Mouse (Mus musculus): Measurements from ENCODE around the gene Gdpd1. TPM values are rescaled to one million over a fixed set of nuclear protein-coding genes. Genes with fewer than 3 reads are reported as not detected.

The Gdpd1 gene
- total and polyA plus RNA-seq, 2 experiments from 2014 or later = 59.9 to 157 TPM

GRCm38 (mm10) chr11:87087142-87087541 is 13.3 kb upstream of the Gdpd1 start:
- peaks cover 21% of the 10 kb centered on the region; the same call in 1 of the 2 replicates for H3K36me3 ChIP-seq (ENCODE audit: insufficient read depth, low read length)
- 68% methylated on average over 2 of the region's 2 CpGs for WGBS
- peak overlapping the region; percentile 66 for H3K4me3 ChIP-seq (ENCODE audit: low read length)
- peak overlapping the region; percentile 82 for H3K4me2 ChIP-seq (ENCODE audit: low read depth, low read length)
- no peak for TF ChIP-seq CTCF (IDR thresholded peaks at IDR 0.05; ENCODE audit: low read depth)
- H3K27ac ChIP-seq = no peak overlapping the region
- no peak overlapping the region for H3K9ac ChIP-seq (replicated peaks; ENCODE audit: low read length)
- H3K27me3 ChIP-seq (ENCODE audit: insufficient read depth, low read length) = no peaks in the 10 kb centered on the region
- peaks cover 9% of the 10 kb centered on the region for H3K4me1 ChIP-seq (ENCODE audit: insufficient read depth, low read length)
- DNase-seq (ENCODE audit: low spot score) (no peak), ATAC-seq (no peak)
- no peaks in the 10 kb centered on the region for H3K9me3 ChIP-seq (ENCODE audit: low read length)

- no peak for TF ChIP-seq CTCF (IDR thresholded peaks at IDR 0.05; ENCODE audit: low read depth)
- 2% methylated on average over 43 of the region's 43 CpGs for WGBS
These were observed 12.6 kb upstream of the Gdpd1 start, which contains the start of gene Smg8 for GRCm38 (mm10) chr11:87086290-87086984. TSS of gene Smg8 (minus strand) at chr11:87086774.

GRCm38 (mm10) chr11:87085461-87085860 is 11.6 kb upstream of the Gdpd1 start:
- Histone ChIP-seq H3K9ac (replicated peaks; ENCODE audit: low read length) (no peak overlapping the region), H3K36me3 (ENCODE audit: insufficient read depth, low read length) (peaks cover 24% of the 10 kb centered on the region), H3K27ac (no peak overlapping the region), H3K27me3 (ENCODE audit: insufficient read depth, low read length) (no peaks in the 10 kb centered on the region), H3K9me3 (ENCODE audit: low read length) (no peaks in the 10 kb centered on the region), H3K4me2 (ENCODE audit: low read depth, low read length) (peak overlapping the region; percentile 82), H3K4me3 (ENCODE audit: low read length) (peak overlapping the region; percentile 66), H3K4me1 (ENCODE audit: insufficient read depth, low read length) (peaks cover 9% of the 10 kb centered on the region)
- ATAC-seq (no peak), DNase-seq (ENCODE audit: low spot score) (no peak)
- TF ChIP-seq CTCF (IDR thresholded peaks at IDR 0.05; ENCODE audit: low read depth) = no peak
- 90% methylated on average over 13 of the region's 13 CpGs for WGBS

More at GRCm38 (mm10) chr11:87086290-87086984, 12.6 kb upstream of the Gdpd1 start, which contains the start of gene Smg8:
- peak; percentile 90 for DNase-seq (ENCODE audit: low spot score)
- ATAC-seq = peak; percentile 95
- peak within 1 kb of the TSS; percentile 82 for H3K4me2 ChIP-seq (ENCODE audit: low read depth, low read length)
- H3K4me1 ChIP-seq (ENCODE audit: insufficient read depth, low read length) = peaks cover 9% of the 10 kb centered on the region
- H3K4me3 ChIP-seq (ENCODE audit: low read length) = peak within 1 kb of the TSS; percentile 66
- peaks cover 22% of the 10 kb centered on the region for H3K36me3 ChIP-seq (ENCODE audit: insufficient read depth, low read length)
- H3K27me3 ChIP-seq (ENCODE audit: insufficient read depth, low read length) = no peaks in the 10 kb centered on the region
- H3K9ac ChIP-seq (replicated peaks; ENCODE audit: low read length) = peak within 1 kb of the TSS; percentile 66
- H3K9me3 ChIP-seq (ENCODE audit: low read length) = no peaks in the 10 kb centered on the region
- peak within 1 kb of the TSS; percentile 64 for H3K27ac ChIP-seq

- Histone ChIP-seq H3K27me3 (ENCODE audit: insufficient read depth, low read length) (no peaks in the 10 kb centered on the region), H3K4me3 (ENCODE audit: low read length) (no peak overlapping the region), H3K36me3 (ENCODE audit: insufficient read depth, low read length) (peaks cover 33% of the 10 kb centered on the region), H3K4me2 (ENCODE audit: low read depth, low read length) (no peak overlapping the region), H3K27ac (no peak overlapping the region), H3K4me1 (ENCODE audit: insufficient read depth, low read length) (peaks cover 9% of the 10 kb centered on the region), H3K9ac (replicated peaks; ENCODE audit: low read length) (no peak overlapping the region), H3K9me3 (ENCODE audit: low read length) (no peaks in the 10 kb centered on the region)
- DNase-seq (ENCODE audit: low spot score) = no peak
- TF ChIP-seq CTCF (IDR thresholded peaks at IDR 0.05; ENCODE audit: low read depth) = no peak
- ATAC-seq = no peak
- WGBS = 64% methylated on average over 1 of the region's 1 CpGs
These were observed 9.8 kb upstream of the Gdpd1 start for GRCm38 (mm10) chr11:87083712-87084111.

GRCm38 (mm10) chr11:87073343-87073865 is 458 bp downstream of the Gdpd1 start:
- DNase-seq (ENCODE audit: low spot score) (peak; percentile 84), ATAC-seq (peak; percentile 76)
- Histone ChIP-seq H3K4me2 (ENCODE audit: low read depth, low read length) (peak overlapping the region; percentile 79), H3K27ac (peak overlapping the region; percentile 98), H3K9ac (replicated peaks; ENCODE audit: low read length) (peak overlapping the region; percentile 89), H3K4me1 (ENCODE audit: insufficient read depth, low read length) (no peaks in the 10 kb centered on the region), H3K27me3 (ENCODE audit: insufficient read depth, low read length) (no peaks in the 10 kb centered on the region), H3K4me3 (ENCODE audit: low read length) (peak overlapping the region; percentile 61), H3K36me3 (ENCODE audit: insufficient read depth, low read length) (peaks cover 13% of the 10 kb centered on the region; the same call in 1 of the 2 replicates), H3K9me3 (ENCODE audit: low read length) (no peaks in the 10 kb centered on the region)
- under 1% methylated on average over 24 of the region's 24 CpGs for WGBS
- peak; percentile 62 for TF ChIP-seq CTCF (IDR thresholded peaks at IDR 0.05; ENCODE audit: low read depth)

GRCm38 (mm10) chr11:87062087-87062486 is 11.8 kb downstream of the Gdpd1 start:
- WGBS = 75% methylated on average over 3 of the region's 3 CpGs
- H3K27ac ChIP-seq = no peak overlapping the region
- no peak overlapping the region for H3K9ac ChIP-seq (replicated peaks; ENCODE audit: low read length)
- no peak for ATAC-seq
- no peak for DNase-seq (ENCODE audit: low spot score)
- no peaks in the 10 kb centered on the region for H3K9me3 ChIP-seq (ENCODE audit: low read length)
- peaks cover 29% of the 10 kb centered on the region; the same call in 1 of the 2 replicates for H3K36me3 ChIP-seq (ENCODE audit: insufficient read depth, low read length)
- H3K4me1 ChIP-seq (ENCODE audit: insufficient read depth, low read length) = no peaks in the 10 kb centered on the region
- no peak overlapping the region for H3K4me2 ChIP-seq (ENCODE audit: low read depth, low read length)
- no peak for TF ChIP-seq CTCF (IDR thresholded peaks at IDR 0.05; ENCODE audit: low read depth)
- no peaks in the 10 kb centered on the region for H3K27me3 ChIP-seq (ENCODE audit: insufficient read depth, low read length)
- H3K4me3 ChIP-seq (ENCODE audit: low read length) = no peak overlapping the region

GRCm38 (mm10) chr11:87060410-87060809 is 13.5 kb downstream of the Gdpd1 start:
- TF ChIP-seq CTCF (IDR thresholded peaks at IDR 0.05; ENCODE audit: low read depth) = no peak
- no peak overlapping the region for H3K27ac ChIP-seq
- H3K4me2 ChIP-seq (ENCODE audit: low read depth, low read length) = no peak overlapping the region
- no peak overlapping the region for H3K4me3 ChIP-seq (ENCODE audit: low read length)
- no peaks in the 10 kb centered on the region for H3K4me1 ChIP-seq (ENCODE audit: insufficient read depth, low read length)
- H3K9ac ChIP-seq (replicated peaks; ENCODE audit: low read length) = no peak overlapping the region
- WGBS = 95% methylated on average over 2 of the region's 2 CpGs
- no peaks in the 10 kb centered on the region for H3K9me3 ChIP-seq (ENCODE audit: low read length)
- DNase-seq (ENCODE audit: low spot score) (no peak), ATAC-seq (no peak)
- H3K27me3 ChIP-seq (ENCODE audit: insufficient read depth, low read length) = no peaks in the 10 kb centered on the region
- peaks cover 41% of the 10 kb centered on the region; the same call in 1 of the 2 replicates for H3K36me3 ChIP-seq (ENCODE audit: insufficient read depth, low read length)

Measured in hindbrain, postnatal 0 days (tissue).